Mouse (Mus musculus) midbrain, embryonic 11.5 days (tissue): ENCODE results near the gene Slc22a13. TPM values are rescaled to one million over a fixed set of nuclear protein-coding genes. Genes with fewer than 3 reads are reported as not detected.

ENCODE experiments used
- ATAC-seq: fragments of 200-750 bp; cut with Nextera tagmentation; 2 replicates; pipeline ENCODE4 v1.8.0; 2017; ENCODE audit warnings: moderate TSS enrichment, moderate library complexity; ENCODE audit not compliant: low FRiP score
- DNase-seq: peaks from one replicate; pipeline ENCODE4 v3.0.0; 2015; ENCODE audit warnings: low spot score; ENCODE audit errors: missing footprints
- H3K27ac ChIP-seq: fragments of 300-500 bp; sonication (generic); 2 replicates; pipeline ENCODE4 v1.5.1; 2014; ENCODE audit warnings: low read depth, low read length
- H3K27me3 ChIP-seq: fragments of 300-500 bp; sonication (generic); 2 replicates; pipeline ENCODE4 v1.6.1; 2014; ENCODE audit warnings: mild to moderate bottlenecking, low read length, moderate library complexity, mixed read lengths; ENCODE audit not compliant: control insufficient read depth, insufficient read depth
- H3K36me3 ChIP-seq: fragments of 300-500 bp; sonication (generic); 2 replicates; pipeline ENCODE4 v1.6.1; 2014; ENCODE audit warnings: mild to moderate bottlenecking, low read length, moderate library complexity, mixed read lengths; ENCODE audit not compliant: control insufficient read depth, insufficient read depth
- H3K4me1 ChIP-seq: fragments of 300-500 bp; sonication (generic); 2 replicates; pipeline ENCODE4 v1.6.1; 2014; ENCODE audit warnings: low read length; ENCODE audit not compliant: control insufficient read depth, insufficient read depth
- H3K4me2 ChIP-seq: fragments of 300-500 bp; sonication (generic); 2 replicates; pipeline ENCODE4 v1.6.1; 2014; ENCODE audit warnings: mild to moderate bottlenecking, moderate library complexity
- H3K4me3 ChIP-seq: fragments of 300-500 bp; sonication (generic); 2 replicates; pipeline ENCODE4 v1.5.1; 2014; ENCODE audit warnings: low read depth, low read length
- H3K9ac ChIP-seq: fragments of 300-500 bp; sonication (generic); 2 replicates; pipeline ENCODE4 v1.6.1; 2014; ENCODE audit warnings: low read length
- H3K9me3 ChIP-seq: fragments of 300-500 bp; sonication (generic); 2 replicates; pipeline ENCODE4 v1.6.1; 2016; ENCODE audit warnings: low read length; ENCODE audit not compliant: control insufficient read depth
- WGBS: fragments of 180-500 bp; shearing (Covaris S2); extraction: QIAGEN DNeasy Blood & Tissue Kit; methylation state at CpG from one replicate; pipeline ENCODE4 v1.1.7; 2014; 5-methylcytosine and 5-hydroxymethylcytosine counted together
- polyA plus RNA-seq: library from polyadenylated mRNA; unstranded; fragments of >200 nt; fragmentation: Nextera tagmentation; extraction: Ambion mirVana; gene quantifications from 2 replicates; pipeline ENCODE4 v1.2.1, GENCODE M21; 2014

Gene Slc22a13
- polyA plus RNA-seq, 1 experiment from 2014 or later = not detected

DNA sequence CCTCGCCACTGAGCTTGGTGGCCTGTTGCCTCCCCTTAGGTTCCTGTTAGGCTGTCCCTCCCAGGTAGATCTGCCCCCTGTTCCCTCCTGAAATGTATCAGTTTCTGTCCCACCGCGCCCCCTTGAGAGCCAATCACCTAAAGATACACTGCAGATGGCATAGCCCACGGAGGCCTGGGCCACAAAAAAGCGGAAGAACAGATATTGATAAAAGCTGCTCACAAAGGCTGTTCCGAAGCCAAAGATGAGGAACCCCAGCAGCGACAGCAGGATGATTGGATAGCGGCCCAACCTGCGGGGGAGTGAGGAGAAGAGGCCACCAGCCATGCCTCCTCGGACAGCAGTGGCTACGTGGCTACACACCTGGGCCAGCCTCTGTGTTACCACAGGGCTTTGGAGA, 29.6 kb downstream of the Slc22a13 start:
- Histone ChIP-seq H3K9me3 (no peaks in the 10 kb centered on the region), H3K36me3 (no peaks in the 10 kb centered on the region), H3K27me3 (no peaks in the 10 kb centered on the region), H3K9ac (no peak overlapping the region), H3K27ac (no peak overlapping the region), H3K4me2 (no peak overlapping the region), H3K4me1 (no peaks in the 10 kb centered on the region), H3K4me3 (no peak overlapping the region)
- no peak for DNase-seq
- no peak for ATAC-seq
- 90% methylated on average over 11 of the region's 11 CpGs for WGBS

DNA sequence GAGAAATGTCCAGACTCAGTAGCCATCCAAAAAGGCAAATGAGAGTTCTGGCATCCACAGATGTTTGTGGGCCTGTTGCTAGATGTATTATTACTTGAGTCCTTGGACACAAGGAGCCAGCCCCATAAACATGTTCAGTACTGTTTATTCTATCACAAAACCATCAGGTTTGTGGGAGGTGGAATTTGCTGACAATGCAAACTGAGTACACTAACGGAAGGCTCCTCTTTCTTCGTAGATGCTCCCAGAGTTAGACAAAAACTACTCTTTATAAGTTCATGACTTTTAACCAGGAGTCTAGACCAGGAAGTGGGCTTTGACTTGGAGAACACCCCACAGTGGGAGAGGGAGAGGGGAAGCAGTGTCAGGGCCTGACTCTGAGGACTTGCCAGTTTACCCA, 41.3 kb downstream of the Slc22a13 start:
- no peak overlapping the region for H3K4me3 ChIP-seq
- H3K9me3 ChIP-seq = no peaks in the 10 kb centered on the region
- no peak overlapping the region for H3K4me2 ChIP-seq
- H3K9ac ChIP-seq = no peak overlapping the region
- 99% methylated on average over 2 of the region's 2 CpGs for WGBS
- no peaks in the 10 kb centered on the region for H3K27me3 ChIP-seq
- no peaks in the 10 kb centered on the region for H3K36me3 ChIP-seq
- H3K4me1 ChIP-seq = no peaks in the 10 kb centered on the region
- DNase-seq = peak; percentile 28
- ATAC-seq = no peak
- H3K27ac ChIP-seq = no peak overlapping the region

DNA sequence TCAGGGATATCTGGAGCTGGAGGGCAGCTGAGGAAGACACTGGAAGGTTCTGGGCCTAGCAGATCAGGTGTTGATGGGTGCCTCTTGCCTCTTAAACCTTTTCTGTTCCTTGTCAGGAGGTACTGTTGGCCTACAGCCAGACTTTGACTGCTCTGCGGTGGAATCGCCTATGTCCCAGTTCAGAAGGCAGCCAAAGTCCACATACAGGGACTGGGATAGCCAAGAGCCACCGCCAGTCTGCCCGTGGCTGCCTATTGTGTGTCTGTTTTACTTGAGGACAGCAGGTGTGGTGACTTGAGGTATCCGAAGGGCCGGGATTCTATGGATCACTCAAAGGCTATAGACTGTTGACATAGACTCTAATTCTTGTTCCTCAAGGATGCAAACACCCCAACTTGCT, 43.4 kb downstream of the Slc22a13 start:
- Histone ChIP-seq H3K4me2 (no peak overlapping the region), H3K36me3 (no peaks in the 10 kb centered on the region), H3K27ac (no peak overlapping the region), H3K9me3 (no peaks in the 10 kb centered on the region), H3K9ac (no peak overlapping the region), H3K4me3 (no peak overlapping the region), H3K4me1 (no peaks in the 10 kb centered on the region), H3K27me3 (no peaks in the 10 kb centered on the region)
- no peak for ATAC-seq
- DNase-seq = no peak
- 95% methylated on average over 6 of the region's 6 CpGs for WGBS

DNA sequence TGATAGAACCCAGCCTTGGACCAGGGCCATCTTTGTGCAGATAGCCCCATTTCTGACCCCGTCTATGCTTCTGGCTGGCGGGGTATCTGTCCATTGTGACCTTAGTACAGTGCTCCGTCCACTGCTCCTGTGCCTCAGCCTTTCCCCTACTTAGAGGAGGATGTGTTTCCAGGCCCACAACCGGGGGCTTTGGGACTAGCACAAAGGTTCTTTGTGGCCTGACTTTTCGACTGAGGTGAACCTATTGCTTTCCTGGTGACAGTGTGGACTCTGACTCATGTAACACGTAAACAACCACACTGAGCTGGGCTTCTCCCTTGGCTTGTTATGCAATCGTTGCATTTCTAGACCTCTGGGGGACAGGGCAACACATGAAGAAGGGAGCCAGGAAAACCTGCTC, 44.2 kb downstream of the Slc22a13 start:
- no peak overlapping the region for H3K27ac ChIP-seq
- H3K4me2 ChIP-seq = no peak overlapping the region
- H3K27me3 ChIP-seq = no peaks in the 10 kb centered on the region
- no peaks in the 10 kb centered on the region for H3K36me3 ChIP-seq
- 86% methylated on average over 7 of the region's 7 CpGs for WGBS
- DNase-seq (peak; percentile 12), ATAC-seq (no peak)
- no peak overlapping the region for H3K4me3 ChIP-seq
- no peaks in the 10 kb centered on the region for H3K9me3 ChIP-seq
- H3K4me1 ChIP-seq = no peaks in the 10 kb centered on the region
- H3K9ac ChIP-seq = no peak overlapping the region

DNA sequence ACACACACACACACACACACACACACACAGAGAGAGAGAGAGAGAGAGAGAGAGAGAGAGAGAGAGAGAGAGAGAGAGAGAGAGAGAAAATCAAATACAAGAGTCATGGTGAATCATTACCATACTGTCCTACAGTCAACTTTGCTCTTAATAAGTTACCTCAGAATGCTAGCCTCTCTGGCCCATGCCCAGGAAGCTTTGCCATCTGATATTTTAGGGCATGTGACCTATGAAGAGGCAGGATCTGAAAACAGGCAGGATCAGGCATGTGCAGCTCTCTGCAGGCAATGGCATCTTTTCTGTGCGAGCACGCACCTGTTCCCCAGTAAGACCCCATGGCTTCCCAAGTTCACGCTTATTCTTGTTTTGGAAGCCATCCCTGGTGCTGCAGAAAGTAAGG, 48.2 kb downstream of the Slc22a13 start:
- no peaks in the 10 kb centered on the region; the same call in 1 of the 2 replicates for H3K4me1 ChIP-seq
- peak; percentile 2 for DNase-seq
- H3K9me3 ChIP-seq = no peaks in the 10 kb centered on the region
- peaks cover 5% of the 10 kb centered on the region for H3K27me3 ChIP-seq
- H3K36me3 ChIP-seq = no peaks in the 10 kb centered on the region
- no peak for ATAC-seq
- WGBS = 85% methylated on average over 3 of the region's 3 CpGs
- H3K4me3 ChIP-seq = no peak overlapping the region
- no peak overlapping the region for H3K9ac ChIP-seq
- no peak overlapping the region for H3K4me2 ChIP-seq
- no peak overlapping the region for H3K27ac ChIP-seq

DNA sequence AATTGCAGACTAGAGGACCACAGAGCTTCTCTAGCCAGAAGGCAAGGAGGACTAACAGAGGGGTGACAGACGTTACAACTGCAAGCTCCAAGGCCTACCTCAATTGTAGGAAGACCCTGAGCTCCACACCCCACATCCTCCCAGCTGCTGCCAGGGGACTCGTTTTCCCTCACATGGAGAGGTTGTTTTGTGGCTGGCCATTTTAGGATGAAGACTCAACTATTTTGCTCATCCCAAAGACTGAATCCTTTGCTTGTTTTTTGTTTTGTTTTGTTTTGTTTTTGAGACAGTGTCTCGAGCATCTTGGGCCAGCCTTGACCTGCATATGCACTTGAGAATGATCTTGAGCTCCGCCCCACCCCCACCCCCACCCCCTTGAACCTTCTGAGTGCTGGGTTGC, 50.0 kb downstream of the Slc22a13 start, which contains the start of gene Gm47289:
Gene Gm47289, plus strand, starts transcription at position 301 of the 400 bp plus-strand sequence.
- WGBS = 59% methylated on average over 4 of the region's 4 CpGs
- DNase-seq (peak; percentile 4), ATAC-seq (no peak)
- no peaks in the 10 kb centered on the region for H3K36me3 ChIP-seq
- H3K4me1 ChIP-seq = no peaks in the 10 kb centered on the region; the same call in 1 of the 2 replicates
- peaks cover 7% of the 10 kb centered on the region for H3K27me3 ChIP-seq
- no peak within 1 kb of the TSS for H3K27ac ChIP-seq
- H3K4me2 ChIP-seq = no peak within 1 kb of the TSS
- H3K4me3 ChIP-seq = no peak within 1 kb of the TSS
- no peak within 1 kb of the TSS for H3K9ac ChIP-seq
- H3K9me3 ChIP-seq = no peaks in the 10 kb centered on the region

DNA sequence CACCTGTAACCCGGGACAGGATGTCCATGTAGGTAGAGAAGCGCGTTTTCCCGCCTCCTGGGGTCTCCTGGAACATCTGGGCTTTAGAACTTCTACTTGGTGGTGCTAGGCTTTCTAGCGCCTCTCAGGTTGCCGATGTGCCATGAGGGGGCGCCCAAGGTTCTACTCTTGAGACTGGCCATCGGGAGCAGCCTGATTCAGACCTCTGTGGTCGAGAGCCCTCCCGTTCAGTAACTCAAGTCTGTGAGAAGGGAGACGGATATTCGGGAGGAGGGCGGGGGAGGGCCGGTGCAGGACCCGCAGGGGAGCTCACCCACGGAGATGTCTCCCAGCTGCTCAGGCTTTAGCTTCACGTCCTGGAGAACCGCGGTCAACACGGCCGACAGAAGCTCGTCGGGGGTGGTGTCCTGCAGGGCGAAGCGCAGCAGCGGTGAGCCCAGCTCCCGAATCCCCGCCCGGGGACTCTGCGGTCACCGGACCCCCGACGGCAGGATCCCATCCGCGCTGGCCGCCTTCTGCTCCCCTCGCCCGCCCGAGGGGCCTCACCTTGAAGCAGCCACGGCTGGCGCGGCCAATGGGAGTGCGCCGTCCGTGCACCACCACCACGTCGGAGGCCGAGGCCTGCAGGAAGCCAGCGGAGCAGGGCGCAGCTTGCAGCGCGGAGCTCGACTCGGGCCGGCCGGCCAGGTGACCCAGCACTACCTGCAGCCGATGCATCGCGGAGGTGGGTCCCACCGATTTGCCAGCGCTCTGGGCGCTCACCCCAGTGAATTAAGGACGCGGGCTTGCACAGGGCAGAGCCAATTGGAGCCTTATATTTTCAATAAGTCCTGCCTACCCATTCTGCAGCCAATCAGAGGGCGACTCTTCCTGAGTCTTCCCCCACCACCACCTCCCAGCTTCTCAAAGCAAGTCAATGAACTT, 52.4 kb downstream of the Slc22a13 start, which contains the start of gene Acaa1b:
Gene Acaa1b, minus strand, starts transcription at position 816 of the 924 bp plus-strand sequence.
- Histone ChIP-seq H3K36me3 (no peaks in the 10 kb centered on the region), H3K27ac (no peak within 1 kb of the TSS), H3K4me1 (no peaks in the 10 kb centered on the region; the same call in 1 of the 2 replicates), H3K4me3 (peak within 1 kb of the TSS; percentile 48), H3K9ac (peak within 1 kb of the TSS; percentile 45), H3K4me2 (peak within 1 kb of the TSS; percentile 53), H3K9me3 (no peaks in the 10 kb centered on the region), H3K27me3 (peaks cover 7% of the 10 kb centered on the region)
- ATAC-seq (peak; percentile 91), DNase-seq (peak; percentile 97)
- WGBS = under 1% methylated on average over 65 of the region's 65 CpGs

DNA sequence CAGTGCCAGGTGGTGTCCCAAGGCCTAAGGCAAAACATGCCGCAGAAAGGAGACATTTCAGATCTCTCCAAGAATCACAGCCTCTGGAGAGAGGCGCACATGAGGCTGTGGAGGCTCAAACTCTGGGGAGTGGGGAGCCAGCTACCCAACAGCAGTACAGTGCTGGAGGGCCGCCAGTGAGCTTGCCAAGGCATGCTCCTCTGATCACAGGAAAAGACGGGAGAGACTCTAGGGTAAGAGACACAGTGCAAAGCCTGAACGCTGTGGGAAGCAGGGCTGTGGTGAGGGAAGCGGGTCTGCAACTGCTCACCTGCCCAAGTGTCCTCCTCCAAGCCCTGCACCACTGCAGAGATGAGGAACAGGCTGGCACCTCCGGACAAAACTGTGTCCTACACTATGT, 53.1 kb downstream of the Slc22a13 start:
- 56% methylated on average over 7 of the region's 7 CpGs for WGBS
- H3K4me3 ChIP-seq = no peak overlapping the region

DNA sequence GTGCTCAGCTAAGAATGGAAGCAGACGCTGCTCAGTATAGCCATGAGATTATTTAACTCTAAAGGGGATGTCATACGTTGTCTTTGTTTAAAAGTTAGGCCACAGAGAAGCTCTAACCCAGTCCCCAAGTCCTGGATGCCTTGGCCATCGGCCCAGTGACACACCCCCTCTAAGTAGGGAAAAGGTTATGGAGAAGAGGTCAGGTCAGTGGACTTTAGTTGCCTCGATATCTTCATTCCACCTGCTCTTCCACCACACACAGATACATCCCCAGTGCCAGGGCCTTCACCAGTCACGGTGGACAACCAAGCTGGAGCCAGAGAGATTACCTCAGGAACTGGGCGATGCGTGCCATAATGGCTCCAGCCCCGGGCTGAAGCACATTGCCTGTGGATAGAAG, 53.5 kb downstream of the Slc22a13 start:
- no peak overlapping the region for H3K4me2 ChIP-seq
- no peak for DNase-seq
- H3K27me3 ChIP-seq = peaks cover 7% of the 10 kb centered on the region
- H3K36me3 ChIP-seq = no peaks in the 10 kb centered on the region
- no peak for ATAC-seq
- 80% methylated on average over 8 of the region's 8 CpGs for WGBS
- H3K27ac ChIP-seq = no peak overlapping the region
- no peak overlapping the region for H3K4me3 ChIP-seq
- H3K9me3 ChIP-seq = no peaks in the 10 kb centered on the region
- H3K4me1 ChIP-seq = no peaks in the 10 kb centered on the region; the same call in 1 of the 2 replicates
- H3K9ac ChIP-seq = no peak overlapping the region

More for the DNA sequence above, 53.1 kb downstream of the Slc22a13 start:
- no peaks in the 10 kb centered on the region for H3K9me3 ChIP-seq
- no peak overlapping the region for H3K27ac ChIP-seq
- no peak for DNase-seq
- no peaks in the 10 kb centered on the region for H3K36me3 ChIP-seq
- no peak overlapping the region for H3K4me2 ChIP-seq
- ATAC-seq = no peak
- H3K27me3 ChIP-seq = peaks cover 7% of the 10 kb centered on the region
- no peaks in the 10 kb centered on the region; the same call in 1 of the 2 replicates for H3K4me1 ChIP-seq
- no peak overlapping the region for H3K9ac ChIP-seq
